Mouse (Mus musculus) heart, adult 18-20 months (tissue): Measurements from ENCODE around the gene Trabd2b. TPM values are rescaled to one million over a fixed set of nuclear protein-coding genes. Genes with fewer than 3 reads are reported as not detected.

ENCODE experiments used
- DNase-seq, 2 experiments: peaks; one replicate each; pipeline ENCODE4 v3.0.0; 2021 to 2022; ENCODE audit warnings: mixed read lengths in 1 of 2
- total RNA-seq, 2 experiments: library from RNA; stranded (reverse); gene quantifications; 2 replicates each; pipeline ENCODE4 v1.2.3; 2021

Gene Trabd2b
- total RNA-seq, 2 experiments from 2014 or later, result 55.0 to 56.7 TPM

GRCm38 (mm10) chr4:114494035-114494434 is 87.5 kb downstream of the Trabd2b start:
- no peak for DNase-seq

GRCm38 (mm10) chr4:114495688-114496426 is 89.3 kb downstream of the Trabd2b start:
- peak; percentile 46 to 51 for DNase-seq

DNA sequence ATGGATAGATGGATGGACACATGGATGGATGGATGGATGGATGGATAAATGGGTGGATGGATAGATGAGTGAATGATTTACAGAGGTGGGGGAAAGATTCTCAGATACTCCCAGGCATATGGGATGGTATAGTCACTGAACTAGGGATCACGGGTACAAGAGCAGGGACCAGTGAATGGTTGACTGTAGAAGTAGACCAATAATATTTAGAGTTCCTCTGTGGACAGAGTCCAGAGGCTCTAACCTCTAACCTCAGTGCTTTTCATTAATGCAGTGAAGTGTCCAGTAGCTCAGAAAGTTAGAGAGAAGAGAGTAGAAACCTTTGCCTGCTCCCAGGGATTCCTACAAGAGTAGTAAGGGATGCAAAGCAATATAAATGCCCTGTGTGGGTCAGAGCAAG is 93.1 kb downstream of the Trabd2b start:
- no peak for DNase-seq

GRCm38 (mm10) chr4:114500317-114500716 is 93.8 kb downstream of the Trabd2b start:
- no peak for DNase-seq

DNA sequence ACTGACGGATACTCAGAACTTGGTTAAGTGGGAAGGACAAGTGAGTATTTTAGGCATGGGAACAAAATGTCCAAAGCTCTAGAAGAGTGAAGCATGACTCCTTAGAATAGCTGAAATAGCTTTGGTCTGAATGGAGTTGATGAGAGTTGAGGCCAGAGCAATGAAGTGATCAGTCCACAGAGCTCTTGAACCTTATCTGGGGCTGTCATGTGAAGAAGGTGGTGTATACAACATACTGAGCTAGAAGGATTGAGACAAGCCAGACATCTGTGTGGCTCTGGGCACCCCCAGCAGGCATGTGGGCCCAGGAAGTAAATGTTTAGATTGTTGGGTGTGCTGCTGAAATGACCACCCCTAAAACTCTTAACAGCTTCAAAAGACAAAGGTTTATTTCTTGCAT is 94.5 kb downstream of the Trabd2b start:
- DNase-seq, result peak; percentile 50 to 77

- DNase-seq, result no peak
Observed at GRCm38 (mm10) chr4:114501611-114502010, 95.1 kb downstream of the Trabd2b start.

DNA sequence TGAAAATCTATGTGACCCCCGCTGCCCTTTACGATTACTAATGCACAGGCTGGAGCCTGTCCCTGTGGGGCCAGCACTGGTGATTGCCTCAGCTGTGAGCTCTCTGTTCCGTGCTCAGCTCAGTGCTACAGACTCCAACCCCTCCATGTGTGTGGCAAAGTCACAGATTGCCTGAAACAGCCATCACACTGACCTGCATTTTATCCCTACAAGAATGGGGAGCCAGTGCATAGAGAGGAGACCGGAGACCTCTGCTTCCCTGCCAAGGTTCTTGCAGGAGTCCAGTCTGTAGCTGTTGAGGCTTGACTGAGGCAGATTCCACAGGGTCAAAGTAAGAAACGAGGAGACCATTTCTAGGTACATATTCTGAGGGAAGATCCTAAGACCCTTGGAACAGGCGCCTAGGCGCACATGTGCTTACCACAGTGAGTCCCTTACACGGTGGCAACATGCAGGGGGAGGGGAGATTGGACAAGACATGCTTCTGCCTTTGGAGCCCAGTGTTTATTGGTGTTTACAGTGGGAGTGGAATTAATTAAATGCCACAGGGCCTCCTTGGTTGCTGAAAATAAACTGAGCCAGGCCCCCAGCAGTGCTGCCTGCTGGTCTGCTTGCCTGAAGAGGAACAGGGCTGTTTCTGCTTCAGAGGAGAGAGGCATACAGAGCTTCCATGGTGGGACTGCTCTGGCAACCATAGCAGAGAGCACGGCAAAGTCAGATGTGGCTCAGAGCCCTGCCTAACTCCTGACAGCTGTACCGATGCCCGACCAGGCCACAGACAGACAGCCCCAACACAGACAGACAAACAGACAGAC is 97.9 kb downstream of the Trabd2b start:
- DNase-seq, result no peak

DNA sequence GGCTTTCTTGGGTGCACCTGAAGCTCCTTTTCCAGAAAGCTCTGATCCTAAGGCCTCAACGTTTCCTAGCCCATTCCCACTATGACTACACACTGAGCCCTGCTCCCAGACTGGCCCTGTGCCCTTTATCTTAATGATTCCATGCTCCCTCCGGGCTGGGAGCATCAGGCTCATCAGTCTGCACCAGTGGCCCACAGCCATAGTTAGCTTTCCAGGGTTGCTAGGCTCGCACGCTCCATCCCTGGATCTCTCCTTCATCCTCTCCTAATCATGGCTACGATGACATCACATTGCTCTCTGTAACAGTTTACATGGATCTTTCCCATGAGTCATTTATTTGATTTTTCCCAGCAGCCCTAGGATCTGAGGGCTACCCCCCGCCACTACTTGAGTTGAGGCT is 103.1 kb downstream of the Trabd2b start:
- no peak for DNase-seq

- DNase-seq, result peak in 1 of 2 experiments; percentile 56
Observed at GRCm38 (mm10) chr4:114511649-114512048, 105.1 kb downstream of the Trabd2b start.

GRCm38 (mm10) chr4:114513149-114513548 is 106.6 kb downstream of the Trabd2b start:
- DNase-seq, result no peak

- peak; percentile 62 to 75 for DNase-seq
Observed at GRCm38 (mm10) chr4:114515330-114515771, 108.8 kb downstream of the Trabd2b start.

DNA sequence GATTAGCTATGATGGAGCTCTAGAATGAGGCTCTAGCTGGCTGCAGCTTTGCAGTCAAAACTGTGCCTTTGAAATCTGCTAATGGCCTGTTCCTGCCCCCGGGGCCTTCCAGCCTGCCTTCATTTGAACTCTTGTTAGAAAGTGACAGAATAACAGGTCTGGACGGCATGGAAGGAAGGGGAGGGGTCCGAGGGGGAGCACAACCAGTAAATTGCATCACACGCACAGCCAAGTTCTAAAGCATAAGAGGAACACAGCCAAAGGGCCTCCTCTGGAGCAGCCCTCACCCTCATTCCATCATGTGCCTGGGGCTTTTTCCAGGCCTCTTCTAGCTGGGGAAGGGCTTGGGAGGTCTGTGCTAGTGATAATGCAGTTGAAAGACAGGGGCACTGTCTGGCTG is 110.1 kb downstream of the Trabd2b start:
- DNase-seq, result no peak

DNA sequence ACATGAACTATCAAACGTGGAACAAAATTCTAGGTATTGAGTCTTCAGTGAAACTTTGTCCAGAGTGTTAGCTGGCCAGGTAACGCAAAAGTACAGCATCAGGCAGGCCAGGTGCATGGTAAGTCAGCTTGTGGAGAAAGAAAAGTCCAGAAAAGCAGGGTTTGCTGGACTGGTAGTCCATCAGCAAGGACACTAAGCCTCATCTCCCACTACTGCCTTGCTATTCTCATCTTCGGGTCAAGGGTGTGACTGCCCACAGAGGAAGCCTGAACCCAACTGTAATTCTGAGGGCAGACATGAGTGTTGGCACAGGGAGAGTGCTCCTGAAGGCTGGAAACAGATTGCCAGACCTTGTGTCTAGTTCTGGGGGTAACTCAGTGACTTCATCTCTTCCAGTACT is 111.5 kb downstream of the Trabd2b start:
- no peak for DNase-seq

GRCm38 (mm10) chr4:114518571-114518970 is 112.0 kb downstream of the Trabd2b start:
- DNase-seq, result no peak

DNA sequence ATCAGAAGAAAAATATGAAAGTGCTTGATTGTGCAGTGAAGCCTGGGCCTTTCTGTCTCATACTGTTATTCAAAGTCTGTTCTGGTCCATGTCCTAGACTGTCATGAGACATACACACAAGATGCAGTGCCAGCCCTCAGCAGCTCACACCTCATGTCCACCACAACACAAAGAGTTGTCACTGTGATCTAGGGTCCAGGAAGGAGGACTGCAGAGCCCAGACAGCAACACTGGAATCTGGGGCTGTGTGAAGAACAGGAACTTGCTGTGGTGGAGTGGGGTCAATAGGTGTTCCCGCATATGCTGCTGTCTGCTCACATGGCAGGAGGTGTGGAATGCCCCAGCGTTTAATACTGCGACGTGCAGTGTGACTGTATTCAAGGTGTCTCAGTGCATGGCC is 112.8 kb downstream of the Trabd2b start:
- no peak for DNase-seq

GRCm38 (mm10) chr4:114519966-114520365 is 113.4 kb downstream of the Trabd2b start:
- DNase-seq, result no peak

DNA sequence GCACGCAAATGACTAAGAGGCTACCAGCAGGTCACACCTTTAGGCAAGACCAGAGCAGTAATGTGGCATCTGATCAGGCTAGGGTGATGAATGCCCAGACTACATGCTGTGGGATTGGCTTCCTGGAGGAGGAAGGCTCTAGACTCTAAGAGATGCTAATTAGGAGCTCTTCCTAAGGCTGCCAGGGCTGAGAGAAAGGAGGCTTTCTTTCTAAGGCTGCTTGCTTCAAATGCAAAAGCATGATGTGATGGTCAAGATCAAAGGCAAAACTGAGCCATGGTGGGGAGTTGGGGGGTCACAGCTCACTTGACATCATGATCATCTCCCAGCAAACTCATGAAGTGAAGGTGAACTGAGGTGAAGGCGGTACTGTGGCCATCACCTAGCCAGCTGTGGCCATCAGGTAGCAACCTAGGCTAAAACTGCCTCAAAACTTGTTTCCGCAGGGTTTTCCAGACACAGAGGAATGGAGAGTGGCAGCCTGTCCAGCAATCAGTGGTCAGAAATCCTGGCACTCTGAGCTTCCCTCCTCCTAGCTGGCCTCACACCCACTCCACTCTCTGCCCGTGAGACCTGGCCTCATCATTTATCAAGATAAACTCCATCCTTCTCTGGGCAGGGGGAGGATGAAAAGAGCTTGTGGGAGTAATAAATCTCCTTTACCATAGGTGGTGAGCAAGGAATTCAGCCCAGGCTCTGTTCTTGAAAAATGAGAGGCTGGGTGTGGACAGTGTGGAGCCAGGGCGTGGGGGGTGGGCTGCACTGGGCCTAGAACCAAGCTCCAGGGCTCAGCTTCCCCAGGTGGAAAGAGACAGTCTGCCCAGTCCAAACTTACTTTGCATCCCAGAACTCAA is 117.0 kb downstream of the Trabd2b start:
- no peak for DNase-seq

- peak in 1 of 2 experiments; percentile 45 for DNase-seq
Observed at GRCm38 (mm10) chr4:114531591-114531990, 125.1 kb downstream of the Trabd2b start.

- peak; percentile 84 to 91 for DNase-seq
Observed at GRCm38 (mm10) chr4:114533894-114534754, 127.6 kb downstream of the Trabd2b start.

GRCm38 (mm10) chr4:114537376-114537974 is 131.0 kb downstream of the Trabd2b start:
- DNase-seq, result no peak

GRCm38 (mm10) chr4:114540031-114540430 is 133.5 kb downstream of the Trabd2b start:
- no peak for DNase-seq
